ENCODE assay signal across 12 mouse cellular contexts in the genomic region with DNA sequence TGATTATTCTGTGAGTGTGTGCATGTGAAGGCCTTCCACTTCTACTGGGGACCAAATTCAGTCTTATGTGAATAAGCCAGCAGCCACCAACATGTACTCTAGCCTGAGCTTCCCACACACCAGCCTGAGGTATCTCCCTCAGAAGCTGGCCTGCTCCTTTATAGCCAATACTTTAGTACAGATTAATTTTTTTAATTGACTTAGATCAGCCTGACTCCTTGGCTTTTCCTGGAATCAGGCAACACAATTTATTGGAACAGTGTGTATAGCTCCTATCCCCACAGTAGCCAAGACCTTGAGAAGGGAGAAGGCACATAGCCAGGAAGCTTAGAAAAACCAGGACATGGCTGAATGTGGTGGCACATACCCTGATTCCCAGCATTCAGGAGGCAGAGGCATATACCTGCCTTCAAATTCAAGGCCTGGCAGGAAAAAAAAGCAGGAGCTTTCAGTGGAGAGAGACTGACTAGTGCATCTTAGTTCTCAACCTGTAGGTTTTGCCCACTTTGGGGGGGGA. TPM values are rescaled to one million over a fixed set of nuclear protein-coding genes. Genes with fewer than 3 reads are reported as not detected.
DNase-seq lines count a peak whose midpoint lies in the region; ATAC-seq and TF ChIP-seq lines count a peak whose summit lies in the region.
"Had no signal": no experiment of that assay in that cellular context is flagged by ENCODE, and none has a peak within 500 bp of the region (broad histone marks: within the 10 kb centered on the region; RNA-seq: fewer than 3 reads in every experiment).

No protein-coding gene starts in this region.

- no peak for DNase-seq in gastrocnemius, adult 8-10 months (ENCODE audit: low spot score in 2 of 2)
- DNase-seq: lung, adult 18-20 months; right cerebral cortex, adult 18-20 months; thymus, adult 18-20 months had no signal

- peaks cover 29% of the 10 kb centered on the region for H3K36me3 ChIP-seq in forebrain, embryonic 13.5 days (ENCODE audit: poor library complexity, severe bottlenecking)
- H3K36me3 ChIP-seq in forebrain, embryonic 15.5 days, result peaks cover 19% of the 10 kb centered on the region
- H3K36me3 ChIP-seq in intestine, embryonic 15.5 days, result no peaks in the 10 kb centered on the region; the same call in 1 of the 2 replicates
- H3K36me3 ChIP-seq in intestine, postnatal 0 days (ENCODE audit: control insufficient read depth, insufficient read depth), result peaks cover 10% of the 10 kb centered on the region; the same call in 1 of the 2 replicates
- H3K36me3 ChIP-seq in midbrain, embryonic 15.5 days (replicated peaks), result no peaks in the 10 kb centered on the region
- H3K36me3 ChIP-seq in midbrain, embryonic 16.5 days (ENCODE audit: control insufficient read depth, insufficient read depth, low read length), result no peaks in the 10 kb centered on the region
- no peaks in the 10 kb centered on the region for H3K36me3 ChIP-seq in intestine, embryonic 16.5 days (ENCODE audit: control insufficient read depth, insufficient read depth, low read length)

- ATAC-seq in forebrain, embryonic 13.5 days, result no peak
- no peak for ATAC-seq in forebrain, embryonic 15.5 days (replicated peaks)
- no peak for ATAC-seq in intestine, embryonic 15.5 days
- no peak for ATAC-seq in intestine, postnatal 0 days
- no peak for ATAC-seq in midbrain, embryonic 15.5 days (replicated peaks)
- no peak for ATAC-seq in midbrain, embryonic 16.5 days
- ATAC-seq in intestine, embryonic 16.5 days, result no peak
- ATAC-seq: CD4-positive, CD25-positive, alpha-beta regulatory T cell, adult 4 months had no signal

- peak overlapping the region; percentile 97 for H3K4me2 ChIP-seq in forebrain, embryonic 13.5 days
- no peak overlapping the region for H3K4me2 ChIP-seq in forebrain, embryonic 15.5 days (replicated peaks)
- no peak overlapping the region for H3K4me2 ChIP-seq in intestine, embryonic 15.5 days (replicated peaks)
- H3K4me2 ChIP-seq in intestine, postnatal 0 days (replicated peaks; ENCODE audit: low read depth), result no peak overlapping the region
- peak overlapping the region; percentile 81; the same call in 1 of the 2 replicates for H3K4me2 ChIP-seq in midbrain, embryonic 15.5 days
- H3K4me2 ChIP-seq in midbrain, embryonic 16.5 days (ENCODE audit: low read length), result no peak overlapping the region
- H3K4me2 ChIP-seq in intestine, embryonic 16.5 days (ENCODE audit: low read depth, low read length), result no peak overlapping the region

- TF ChIP-seq CTCF in intestine, postnatal 0 days (IDR thresholded peaks at IDR 0.05; ENCODE audit: low read depth), result no peak

- peaks cover 29% of the 10 kb centered on the region for H3K4me1 ChIP-seq in forebrain, embryonic 13.5 days
- H3K4me1 ChIP-seq in forebrain, embryonic 15.5 days, result peaks cover 39% of the 10 kb centered on the region
- H3K4me1 ChIP-seq in intestine, embryonic 15.5 days (replicated peaks), result peaks cover 15% of the 10 kb centered on the region; the same call in 1 of the 2 replicates
- no peaks in the 10 kb centered on the region for H3K4me1 ChIP-seq in intestine, postnatal 0 days (replicated peaks; ENCODE audit: control insufficient read depth, insufficient read depth, low read length)
- H3K4me1 ChIP-seq in midbrain, embryonic 15.5 days, result peaks cover 34% of the 10 kb centered on the region
- H3K4me1 ChIP-seq in midbrain, embryonic 16.5 days (ENCODE audit: control insufficient read depth, insufficient read depth, low read length), result peaks cover 33% of the 10 kb centered on the region
- peaks cover 22% of the 10 kb centered on the region for H3K4me1 ChIP-seq in intestine, embryonic 16.5 days (ENCODE audit: control insufficient read depth, insufficient read depth, low read length)

- no peak overlapping the region for H3K4me3 ChIP-seq in forebrain, embryonic 13.5 days
- H3K4me3 ChIP-seq in forebrain, embryonic 15.5 days, result no peak overlapping the region
- no peak overlapping the region for H3K4me3 ChIP-seq in intestine, embryonic 15.5 days (replicated peaks)
- no peak overlapping the region for H3K4me3 ChIP-seq in intestine, postnatal 0 days (ENCODE audit: low read depth, low read length)
- no peak overlapping the region for H3K4me3 ChIP-seq in midbrain, embryonic 15.5 days
- H3K4me3 ChIP-seq in midbrain, embryonic 16.5 days (ENCODE audit: low read depth, low read length), result no peak overlapping the region
- no peak overlapping the region for H3K4me3 ChIP-seq in intestine, embryonic 16.5 days (ENCODE audit: low read length)

- no peaks in the 10 kb centered on the region for H3K9me3 ChIP-seq in forebrain, embryonic 13.5 days (replicated peaks)
- H3K9me3 ChIP-seq in forebrain, embryonic 15.5 days, result no peaks in the 10 kb centered on the region
- H3K9me3 ChIP-seq in intestine, embryonic 15.5 days, result no peaks in the 10 kb centered on the region
- H3K9me3 ChIP-seq in intestine, postnatal 0 days (ENCODE audit: control insufficient read depth), result no peaks in the 10 kb centered on the region
- no peaks in the 10 kb centered on the region for H3K9me3 ChIP-seq in midbrain, embryonic 15.5 days
- no peaks in the 10 kb centered on the region for H3K9me3 ChIP-seq in midbrain, embryonic 16.5 days (replicated peaks; ENCODE audit: control insufficient read depth, low read length, poor library complexity, severe bottlenecking)
- no peaks in the 10 kb centered on the region for H3K9me3 ChIP-seq in intestine, embryonic 16.5 days (ENCODE audit: control insufficient read depth, low read length)

- H3K27me3 ChIP-seq in forebrain, embryonic 13.5 days, result no peaks in the 10 kb centered on the region
- no peaks in the 10 kb centered on the region for H3K27me3 ChIP-seq in forebrain, embryonic 15.5 days
- no peaks in the 10 kb centered on the region for H3K27me3 ChIP-seq in intestine, embryonic 15.5 days (replicated peaks)
- H3K27me3 ChIP-seq in intestine, postnatal 0 days (replicated peaks; ENCODE audit: control insufficient read depth, insufficient read depth, low read length), result no peaks in the 10 kb centered on the region
- H3K27me3 ChIP-seq in midbrain, embryonic 15.5 days (replicated peaks), result no peaks in the 10 kb centered on the region
- no peaks in the 10 kb centered on the region for H3K27me3 ChIP-seq in midbrain, embryonic 16.5 days (ENCODE audit: control insufficient read depth, insufficient read depth, low read depth, low read length)
- no peaks in the 10 kb centered on the region for H3K27me3 ChIP-seq in intestine, embryonic 16.5 days (replicated peaks; ENCODE audit: control insufficient read depth, insufficient read depth, low read length)

- H3K9ac ChIP-seq in forebrain, embryonic 13.5 days, result no peak overlapping the region
- no peak overlapping the region for H3K9ac ChIP-seq in forebrain, embryonic 15.5 days (replicated peaks)
- no peak overlapping the region for H3K9ac ChIP-seq in intestine, embryonic 15.5 days
- no peak overlapping the region for H3K9ac ChIP-seq in intestine, postnatal 0 days (ENCODE audit: low read depth, low read length)
- no peak overlapping the region for H3K9ac ChIP-seq in midbrain, embryonic 15.5 days
- no peak overlapping the region for H3K9ac ChIP-seq in midbrain, embryonic 16.5 days (ENCODE audit: low read depth, low read length)
- no peak overlapping the region for H3K9ac ChIP-seq in intestine, embryonic 16.5 days (ENCODE audit: low read depth, low read length)

- H3K27ac ChIP-seq in forebrain, embryonic 13.5 days, result no peak overlapping the region
- H3K27ac ChIP-seq in forebrain, embryonic 15.5 days (replicated peaks), result no peak overlapping the region
- H3K27ac ChIP-seq in intestine, embryonic 15.5 days, result 0 out of 2 replicates have a peak overlapping the region, but pooled peaks have one; percentile 9
- H3K27ac ChIP-seq in intestine, postnatal 0 days (ENCODE audit: low read depth, low read length), result no peak overlapping the region
- H3K27ac ChIP-seq in midbrain, embryonic 15.5 days, result no peak overlapping the region
- H3K27ac ChIP-seq in midbrain, embryonic 16.5 days (ENCODE audit: low read length), result no peak overlapping the region
- H3K27ac ChIP-seq in intestine, embryonic 16.5 days (ENCODE audit: low read length), result peak overlapping the region; percentile 28; the same call in 1 of the 2 replicates

RNA-seq across cellular contexts. Expression of a gene that starts 5.0 kb away (rescaled TPM):
- 4,545 and 4,559 TPM in 2 replicates for polyA plus RNA-seq in forebrain, embryonic 13.5 days (2015; fragmentation: Nextera tagmentation; extraction: Ambion mirVana)
- polyA plus RNA-seq in forebrain, embryonic 15.5 days (2015; fragmentation: Nextera tagmentation; extraction: Ambion mirVana), result 4,659 and 4,677 TPM in 2 replicates
- polyA plus RNA-seq in intestine, embryonic 15.5 days (2015; fragmentation: Nextera tagmentation; extraction: Ambion mirVana), result 2,561 and 2,687 TPM in 2 replicates
- 2,405 and 2,440 TPM in 2 replicates for polyA plus RNA-seq in intestine, postnatal 0 days (2015; fragmentation: Nextera tagmentation; extraction: Ambion mirVana)
- 4,689 and 4,874 TPM in 2 replicates for polyA plus RNA-seq in midbrain, embryonic 15.5 days (2015; fragmentation: Nextera tagmentation; extraction: Ambion mirVana)
- polyA plus RNA-seq in midbrain, embryonic 16.5 days (2015; fragmentation: Nextera tagmentation; extraction: Ambion mirVana), result 4,809 and 4,815 TPM in 2 replicates
- 2,570 and 2,643 TPM in 2 replicates for polyA plus RNA-seq in intestine, embryonic 16.5 days (2015; fragmentation: Nextera tagmentation; extraction: Ambion mirVana)
- total RNA-seq in gastrocnemius, adult 8-10 months (2022), result 100 to 1,000 TPM; 864 to 966 (median 933) TPM

RNA-seq across cellular contexts. Expression of a gene that starts 16.9 kb away (rescaled TPM):
- polyA plus RNA-seq in forebrain, embryonic 13.5 days (2015; fragmentation: Nextera tagmentation; extraction: Ambion mirVana), result 74.4 and 78.7 TPM in 2 replicates
- polyA plus RNA-seq in forebrain, embryonic 15.5 days (2015; fragmentation: Nextera tagmentation; extraction: Ambion mirVana), result 94.2 and 99.8 TPM in 2 replicates
- 35.6 and 44.9 TPM in 2 replicates for polyA plus RNA-seq in intestine, embryonic 15.5 days (2015; fragmentation: Nextera tagmentation; extraction: Ambion mirVana)
- polyA plus RNA-seq in intestine, postnatal 0 days (2015; fragmentation: Nextera tagmentation; extraction: Ambion mirVana), result 54.9 and 55.2 TPM in 2 replicates
- polyA plus RNA-seq in midbrain, embryonic 15.5 days (2015; fragmentation: Nextera tagmentation; extraction: Ambion mirVana), result 67.0 and 67.3 TPM in 2 replicates
- polyA plus RNA-seq in midbrain, embryonic 16.5 days (2015; fragmentation: Nextera tagmentation; extraction: Ambion mirVana), result 51.2 and 54.4 TPM in 2 replicates
- polyA plus RNA-seq in intestine, embryonic 16.5 days (2015; fragmentation: Nextera tagmentation; extraction: Ambion mirVana), result 6.8 and 17.9 TPM in 2 replicates
- total RNA-seq in gastrocnemius, adult 8-10 months (2022), result 10 to 100 TPM; 14.0 to 21.6 (median 17.8) TPM

RNA-seq across cellular contexts. Expression of a gene that starts 18.3 kb away (rescaled TPM):
- 8.2 and 9.1 TPM in 2 replicates for polyA plus RNA-seq in forebrain, embryonic 13.5 days (2015; fragmentation: Nextera tagmentation; extraction: Ambion mirVana)
- polyA plus RNA-seq in forebrain, embryonic 15.5 days (2015; fragmentation: Nextera tagmentation; extraction: Ambion mirVana), result 17.1 and 19.8 TPM in 2 replicates
- 10.0 and 10.7 TPM in 2 replicates for polyA plus RNA-seq in intestine, embryonic 15.5 days (2015; fragmentation: Nextera tagmentation; extraction: Ambion mirVana)
- 6.0 and 6.3 TPM in 2 replicates for polyA plus RNA-seq in intestine, postnatal 0 days (2015; fragmentation: Nextera tagmentation; extraction: Ambion mirVana)
- 35.8 and 38.8 TPM in 2 replicates for polyA plus RNA-seq in midbrain, embryonic 15.5 days (2015; fragmentation: Nextera tagmentation; extraction: Ambion mirVana)
- polyA plus RNA-seq in midbrain, embryonic 16.5 days (2015; fragmentation: Nextera tagmentation; extraction: Ambion mirVana), result 43.5 and 43.7 TPM in 2 replicates
- polyA plus RNA-seq in intestine, embryonic 16.5 days (2015; fragmentation: Nextera tagmentation; extraction: Ambion mirVana), result 11.0 and 11.2 TPM in 2 replicates
- total RNA-seq in gastrocnemius, adult 8-10 months (2022), result 1 to 10 TPM in 2 of 4 experiments, under 1 TPM in 2; 0.46 to 1.3 (median 0.95) TPM

Comparison
In these comparisons a context has a peak if more than half of its experiments do, and no peak if none do; other contexts are left out.
1. H3K27ac ChIP-seq: peak in intestine, embryonic 15.5 days (single experiment) and intestine, embryonic 16.5 days (single experiment); none in forebrain, embryonic 13.5 days (single experiment), forebrain, embryonic 15.5 days (single experiment), intestine, postnatal 0 days (single experiment), midbrain, embryonic 15.5 days (single experiment) and midbrain, embryonic 16.5 days (single experiment).
2. H3K4me2 ChIP-seq: peak in forebrain, embryonic 13.5 days (single experiment) and midbrain, embryonic 15.5 days (single experiment); none in forebrain, embryonic 15.5 days (single experiment), intestine, embryonic 15.5 days (single experiment), intestine, postnatal 0 days (single experiment), midbrain, embryonic 16.5 days (single experiment) and intestine, embryonic 16.5 days (single experiment).